Mouse (Mus musculus): Measurements from ENCODE around the gene Ttn. TPM values are rescaled to one million over a fixed set of nuclear protein-coding genes. Genes with fewer than 3 reads are reported as not detected.

Gene Ttn
- total and polyA plus RNA-seq, 3 experiments, result under 0.01 to 0.03 TPM; not detected in 1

GRCm38 (mm10) chr2:76658551-76658950 is 323.8 kb downstream of the Ttn start:
- no peak overlapping the region for H3K9ac ChIP-seq (ENCODE audit: control insufficient read depth, low read depth, low read length, poor library complexity, severe bottlenecking)
- H3K27me3 ChIP-seq (ENCODE audit: control insufficient read depth in 1 of 2, insufficient read depth in 2 of 2, low read length in 2 of 2), result no peaks in the 10 kb centered on the region
- H3K4me3 ChIP-seq (ENCODE audit: control insufficient read depth in 1 of 2, insufficient read depth in 1 of 2, low read depth in 2 of 2, low read length in 2 of 2), result no peak overlapping the region
- no peaks in the 10 kb centered on the region for H3K9me3 ChIP-seq (replicated peaks; ENCODE audit: insufficient read depth, low read length)
- no peak overlapping the region for H3K27ac ChIP-seq (ENCODE audit: control insufficient read depth, low read depth, low read length)
- DNase-seq (ENCODE audit: low read depth, low spot score), result no peak
- no peak for TF ChIP-seq ZKSCAN1 (IDR thresholded peaks at IDR 0.05; ENCODE audit: low read depth, low read length)
- no peak for TF ChIP-seq SIN3A (IDR thresholded peaks at IDR 0.05; ENCODE audit: low read length)
- no peaks in the 10 kb centered on the region for H3K4me1 ChIP-seq (ENCODE audit: control insufficient read depth in 1 of 2, insufficient read depth in 2 of 2, low read length in 2 of 2)
- H3K36me3 ChIP-seq (ENCODE audit: control insufficient read depth in 1 of 2, insufficient read depth in 2 of 2, low read length in 2 of 2), result no peaks in the 10 kb centered on the region
- no peaks in the 10 kb centered on the region for H3K79me2 ChIP-seq (ENCODE audit: control insufficient read depth, insufficient read depth, low read length, poor library complexity)

- no peak overlapping the region for H3K27ac ChIP-seq (ENCODE audit: control insufficient read depth, low read depth, low read length)
- TF ChIP-seq CHD2 (IDR thresholded peaks at IDR 0.05; ENCODE audit: low read length) (no peak), CTCF (IDR thresholded peaks at IDR 0.05 in 2 of 3, conservative IDR thresholded peaks at IDR 0.05 in 1 of 3; ENCODE audit: control insufficient read depth in 1 of 3, insufficient read depth in 1 of 3, low read depth in 2 of 3, low read length in 3 of 3, poor library complexity in 1 of 3, severe bottlenecking in 1 of 3) (peak in 2 of 3 experiments; percentile 40 to 54; a peak in 3 of 6 replicates), TBP (IDR thresholded peaks at IDR 0.05; ENCODE audit: low read depth, low read length) (no peak), MYC (IDR thresholded peaks at IDR 0.05; ENCODE audit: low read depth, low read length) (no peak), NRF1 (IDR thresholded peaks at IDR 0.05; ENCODE audit: insufficient read depth, low read depth, low read length, poor library complexity, severe bottlenecking) (no peak), POLR2AphosphoS2 (IDR thresholded peaks at IDR 0.05; ENCODE audit: low read length) (no peak), USF2 (IDR thresholded peaks at IDR 0.05; ENCODE audit: borderline replicate concordance in 1 of 2, insufficient read depth in 1 of 2, low read depth in 1 of 2, low read length in 2 of 2) (no peak), MYB (IDR thresholded peaks at IDR 0.05; ENCODE audit: low read depth, low read length) (no peak), SMC3 (IDR thresholded peaks at IDR 0.05; ENCODE audit: low read depth, low read length) (peak; percentile 13; the same call in 1 of the 2 replicates), GATA1 (IDR thresholded peaks at IDR 0.05; ENCODE audit: low read depth, low read length) (no peak)
- DNase-seq (ENCODE audit: low read depth, low spot score), result peak; percentile 42
- no peak overlapping the region for H3K9ac ChIP-seq (ENCODE audit: control insufficient read depth, low read depth, low read length, poor library complexity, severe bottlenecking)
- no peaks in the 10 kb centered on the region for H3K36me3 ChIP-seq (ENCODE audit: control insufficient read depth in 1 of 2, insufficient read depth in 2 of 2, low read length in 2 of 2)
- H3K9me3 ChIP-seq (replicated peaks; ENCODE audit: insufficient read depth, low read length), result no peaks in the 10 kb centered on the region
- H3K79me2 ChIP-seq (ENCODE audit: control insufficient read depth, insufficient read depth, low read length, poor library complexity), result no peaks in the 10 kb centered on the region
- no peaks in the 10 kb centered on the region for H3K27me3 ChIP-seq (ENCODE audit: control insufficient read depth in 1 of 2, insufficient read depth in 2 of 2, low read length in 2 of 2)
- no peaks in the 10 kb centered on the region for H3K4me1 ChIP-seq (ENCODE audit: control insufficient read depth in 1 of 2, insufficient read depth in 2 of 2, low read length in 2 of 2)
- H3K4me3 ChIP-seq (ENCODE audit: control insufficient read depth in 1 of 2, insufficient read depth in 1 of 2, low read depth in 2 of 2, low read length in 2 of 2), result no peak overlapping the region
Measured at GRCm38 (mm10) chr2:76655982-76656381, 326.4 kb downstream of the Ttn start.

DNA sequence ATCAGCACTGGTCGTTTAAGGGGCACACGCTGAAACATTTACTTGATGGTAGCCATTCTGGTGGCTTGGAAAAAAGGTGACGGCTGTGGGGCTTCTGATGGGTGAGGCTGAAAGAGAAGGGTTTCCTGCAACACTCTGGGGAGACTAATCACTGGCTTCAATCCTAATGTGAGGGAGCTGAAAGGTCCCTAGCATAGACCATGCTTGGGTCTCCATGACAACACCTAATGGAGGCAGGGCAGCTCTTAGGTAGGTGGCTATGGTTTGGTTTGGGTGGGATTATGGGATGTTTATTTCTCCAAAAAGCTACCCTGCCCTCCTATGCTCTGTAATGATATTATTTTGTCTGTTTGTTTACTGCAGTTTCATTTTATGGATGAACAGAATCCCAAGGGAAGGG is 326.9 kb downstream of the Ttn start:
- H3K4me1 ChIP-seq (ENCODE audit: control insufficient read depth in 1 of 2, insufficient read depth in 2 of 2, low read length in 2 of 2), result no peaks in the 10 kb centered on the region
- no peak overlapping the region for H3K4me3 ChIP-seq (ENCODE audit: control insufficient read depth in 1 of 2, insufficient read depth in 1 of 2, low read depth in 2 of 2, low read length in 2 of 2)
- no peaks in the 10 kb centered on the region for H3K36me3 ChIP-seq (ENCODE audit: control insufficient read depth in 1 of 2, insufficient read depth in 2 of 2, low read length in 2 of 2)
- no peaks in the 10 kb centered on the region for H3K79me2 ChIP-seq (ENCODE audit: control insufficient read depth, insufficient read depth, low read length, poor library complexity)
- TF ChIP-seq HCFC1 (IDR thresholded peaks at IDR 0.05; ENCODE audit: low read depth, low read length) (no peak), USF2 (IDR thresholded peaks at IDR 0.05; ENCODE audit: borderline replicate concordance in 1 of 2, insufficient read depth in 1 of 2, low read depth in 1 of 2, low read length in 2 of 2) (no peak), ZKSCAN1 (IDR thresholded peaks at IDR 0.05; ENCODE audit: low read depth, low read length) (no peak), CTCF (IDR thresholded peaks at IDR 0.05 in 2 of 3, conservative IDR thresholded peaks at IDR 0.05 in 1 of 3; ENCODE audit: control insufficient read depth in 1 of 3, insufficient read depth in 1 of 3, low read depth in 2 of 3, low read length in 3 of 3, poor library complexity in 1 of 3, severe bottlenecking in 1 of 3) (no peak), ZC3H11A (IDR thresholded peaks at IDR 0.05; ENCODE audit: low read depth, low read length) (no peak), ZNF384 (IDR thresholded peaks at IDR 0.05; ENCODE audit: low read depth, low read length) (no peak)
- H3K9me3 ChIP-seq (replicated peaks; ENCODE audit: insufficient read depth, low read length), result no peaks in the 10 kb centered on the region
- DNase-seq (ENCODE audit: low read depth, low spot score), result no peak
- no peaks in the 10 kb centered on the region for H3K27me3 ChIP-seq (ENCODE audit: control insufficient read depth in 1 of 2, insufficient read depth in 2 of 2, low read length in 2 of 2)
- H3K9ac ChIP-seq (ENCODE audit: control insufficient read depth, low read depth, low read length, poor library complexity, severe bottlenecking), result no peak overlapping the region
- no peak overlapping the region for H3K27ac ChIP-seq (ENCODE audit: control insufficient read depth, low read depth, low read length)

All from MEL (cell line).